Mouse (Mus musculus) ovary, postnatal 14 days (tissue): Measurements from ENCODE around the gene Lipo2.
A peak's percentile ranks its signal among the peaks of the same experiment; 100 is the strongest.
"Not testable (repeated sequence)": the region's sequence is repeated elsewhere in the genome, so short reads cannot be mapped to it uniquely, and the experiment has no call there.

ENCODE experiments used
- DNase-seq: peaks from one replicate; pipeline ENCODE4 v3.0.0; 2022; ENCODE audit warnings: low spot score

Lipo2 gene

DNA sequence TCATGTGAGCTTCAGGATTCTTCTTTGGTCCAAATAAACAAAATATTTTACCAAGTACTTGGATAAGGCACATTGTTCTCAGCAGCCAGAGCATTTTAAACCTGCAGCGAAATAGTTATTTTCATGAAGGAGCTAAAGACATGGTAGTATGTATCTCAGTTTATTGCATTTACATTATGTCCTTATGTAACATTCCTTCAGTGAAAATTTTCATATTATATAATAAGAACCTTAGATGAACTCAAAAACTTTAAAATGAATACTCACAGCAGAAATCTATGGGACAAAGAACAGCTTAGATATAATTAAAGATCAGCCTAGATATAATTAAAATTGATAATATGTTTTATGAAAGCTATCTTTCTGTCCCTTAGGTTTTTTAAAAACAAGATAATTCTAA, at the start of gene Lipo2:
Lipo2 (minus strand) TSS at position 101 of the 400 bp plus-strand sequence.
- not testable (repeated sequence) for DNase-seq

DNA sequence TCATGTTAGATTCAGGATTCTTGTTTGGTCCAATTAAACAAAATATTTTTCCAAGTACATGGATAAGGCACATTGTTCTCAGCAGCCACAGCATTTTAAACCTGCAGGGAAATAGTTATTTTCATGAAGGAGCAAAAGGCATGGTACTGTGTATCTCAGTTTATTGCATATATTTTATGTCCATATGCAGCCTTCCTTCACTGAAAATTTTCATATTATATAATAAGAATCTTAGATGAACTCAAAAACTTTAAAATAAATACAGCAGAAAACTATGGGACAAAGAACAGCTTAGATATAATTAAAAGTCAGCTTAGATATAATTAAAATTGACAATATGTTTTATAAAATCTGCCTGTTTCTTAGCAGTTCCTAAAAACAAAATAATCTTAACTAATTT, 36.2 kb upstream of the Lipo2 start, which contains the start of gene Lipo1:
Lipo1 (minus strand) TSS at position 101 of the 400 bp plus-strand sequence.
- not testable (repeated sequence) for DNase-seq

DNA sequence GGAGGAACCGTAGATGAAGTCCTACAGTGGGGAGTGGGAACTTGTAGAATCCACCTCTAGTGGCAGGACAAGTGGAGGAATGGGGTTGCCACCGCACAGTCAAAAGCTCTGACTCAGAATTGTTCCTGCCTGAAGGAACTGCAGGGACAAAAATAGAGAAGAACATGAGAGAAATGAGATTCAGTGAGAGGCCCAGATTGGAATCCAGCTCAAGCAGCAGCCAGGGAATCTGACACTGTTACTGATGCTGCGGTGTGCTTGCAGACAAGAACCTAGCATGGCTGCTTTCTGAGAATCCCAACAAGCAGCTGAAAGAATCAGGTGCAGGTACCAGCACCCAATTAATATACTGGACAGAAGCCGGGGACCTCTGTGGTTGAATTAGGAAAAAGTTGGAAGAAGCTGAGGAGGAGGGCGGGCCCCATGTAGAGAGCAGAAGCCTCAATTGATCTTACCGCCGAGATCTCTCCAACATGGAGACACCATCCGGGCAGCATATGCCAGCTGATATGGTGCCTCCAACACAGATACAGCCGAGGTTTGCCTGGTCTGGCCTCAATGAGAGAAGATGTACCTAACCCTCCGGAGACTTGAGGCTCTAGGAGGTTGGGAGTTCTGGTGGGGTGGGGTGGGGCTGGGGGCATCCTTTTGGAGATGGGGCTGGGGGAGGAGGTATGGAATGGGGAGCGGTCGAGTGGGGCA, 35.6 kb upstream of the Lipo2 start:
- no peak for DNase-seq

DNA sequence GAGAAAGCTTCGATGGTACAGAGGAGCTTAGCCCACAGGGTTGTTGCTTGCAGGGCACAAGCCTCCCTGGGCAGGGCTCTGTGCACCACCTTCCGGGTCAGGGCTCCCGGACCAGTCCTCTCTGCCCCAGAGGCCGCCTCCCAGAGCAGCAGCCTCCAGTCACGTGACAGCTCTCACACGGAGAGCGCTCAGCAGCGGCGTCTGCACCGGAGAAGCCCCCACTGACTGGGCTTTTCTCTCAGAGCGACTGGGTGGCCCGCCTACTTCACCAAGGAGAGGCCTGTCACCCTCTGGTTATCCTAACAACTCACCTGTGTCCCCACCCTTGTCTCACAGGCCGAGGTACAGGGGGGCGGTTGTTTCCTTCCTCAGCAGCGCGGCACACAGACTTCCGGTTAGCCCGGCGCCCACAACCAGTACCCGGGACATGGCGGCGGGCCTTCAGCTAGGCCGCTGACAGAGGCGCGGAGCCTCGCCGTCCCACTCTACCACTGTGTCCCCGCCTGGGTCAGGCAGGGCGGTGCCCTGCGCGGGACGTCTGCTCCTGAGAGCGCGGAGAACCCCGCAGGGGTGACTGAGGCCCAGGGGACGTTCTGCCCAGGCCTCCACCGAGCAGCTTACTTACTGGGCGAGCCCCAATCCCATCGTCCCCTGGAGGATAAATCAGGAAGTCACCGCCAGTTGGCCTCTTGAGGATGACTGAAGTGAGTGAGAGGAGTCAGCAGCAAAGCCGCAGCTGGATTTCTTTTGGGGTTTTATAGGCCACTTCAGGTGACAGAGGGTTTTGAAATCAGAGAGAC, 10.3 kb upstream of the Lipo2 start, which contains the start of gene Lipo3:
Lipo3 (minus strand) TSS at position 665 of the 800 bp plus-strand sequence.
- DNase-seq = peak; percentile 6
